Mouse (Mus musculus) MEL (cell line): ENCODE data around the gene Nfkbie. TPM values are rescaled to one million over a fixed set of nuclear protein-coding genes. Genes with fewer than 3 reads are reported as not detected.

Experiments
- DNase-seq: peaks from one replicate; pipeline ENCODE4 v3.0.0; 2011; ENCODE audit warnings: low read depth, low spot score
- H3K27ac ChIP-seq: 2 replicates; pipeline ENCODE4 v1.5.1; 2012; ENCODE audit warnings: low read depth, mild to moderate bottlenecking, control low read depth, low read length, moderate library complexity; ENCODE audit not compliant: control insufficient read depth
- H3K27me3 ChIP-seq, 2 experiments: fragments of 150-350 bp in 1 of 2; sonication (generic) in 1 of 2; 2 replicates each; pipeline ENCODE4 v1.6.1; 2012; ENCODE audit warnings: low read length in 2 of 2, mild to moderate bottlenecking in 2 of 2, improper control_type of control experiment in 1 of 2, moderate library complexity in 1 of 2; ENCODE audit not compliant: insufficient read depth in 2 of 2, control insufficient read depth in 1 of 2
- H3K36me3 ChIP-seq, 2 experiments: 2 replicates each; pipeline ENCODE4 v1.6.1; 2012 to 2014; ENCODE audit warnings: low read length in 2 of 2, improper control_type of control experiment in 1 of 2, inconsistent platforms in 1 of 2, mild to moderate bottlenecking in 1 of 2; ENCODE audit not compliant: insufficient read depth in 2 of 2, control insufficient read depth in 1 of 2
- H3K4me1 ChIP-seq, 2 experiments: fragments of 150-350 bp in 1 of 2; sonication (generic) in 1 of 2; 2 replicates each; pipeline ENCODE4 v1.6.1; 2012; ENCODE audit warnings: low read length in 2 of 2, improper control_type of control experiment in 1 of 2, mild to moderate bottlenecking in 1 of 2; ENCODE audit not compliant: insufficient read depth in 2 of 2, control insufficient read depth in 1 of 2
- H3K4me3 ChIP-seq, 2 experiments: fragments of 150-350 bp in 1 of 2; sonication (generic) in 1 of 2; 2 replicates each; pipeline ENCODE4 v1.5.1; 2012; ENCODE audit warnings: low read depth in 2 of 2, low read length in 2 of 2, mild to moderate bottlenecking in 2 of 2, moderate library complexity in 2 of 2, control low read depth in 1 of 2, improper control_type of control experiment in 1 of 2; ENCODE audit not compliant: control insufficient read depth in 1 of 2, insufficient read depth in 1 of 2
- H3K79me2 ChIP-seq: 2 replicates; pipeline ENCODE4 v1.6.1; 2012; ENCODE audit warnings: mild to moderate bottlenecking, low read length, moderate library complexity; ENCODE audit not compliant: control insufficient read depth, poor library complexity, insufficient read depth
- H3K9ac ChIP-seq: 2 replicates; pipeline ENCODE4 v1.6.1; 2012; ENCODE audit warnings: low read depth, mild to moderate bottlenecking, control low read depth, low read length, moderate library complexity; ENCODE audit not compliant: control insufficient read depth, poor library complexity, severe bottlenecking
- H3K9me3 ChIP-seq: fragments of 150-350 bp; sonication (generic); replicated peaks from 2 replicates; pipeline ENCODE4 v1.6.1; 2012; ENCODE audit warnings: mild to moderate bottlenecking, low read length, improper control_type of control experiment, moderate library complexity; ENCODE audit not compliant: insufficient read depth
- CHD1 ChIP-seq: IDR thresholded peaks from 2 replicates; pipeline ENCODE4 v1.6.1; 2012; ENCODE audit warnings: low read depth, mild to moderate bottlenecking, inconsistent platforms, low read length, improper control_type of control experiment
- ETS1 ChIP-seq: IDR thresholded peaks from 2 replicates; pipeline ENCODE4 v1.6.1; 2012; ENCODE audit warnings: low read depth, mild to moderate bottlenecking, inconsistent platforms, low read length, improper control_type of control experiment, moderate library complexity
- GABPA ChIP-seq: IDR thresholded peaks from 2 replicates; pipeline ENCODE4 v1.6.1; 2012; ENCODE audit warnings: low read depth, mild to moderate bottlenecking, inconsistent platforms, low read length, improper control_type of control experiment, moderate library complexity
- GATA1 ChIP-seq: IDR thresholded peaks from 2 replicates; pipeline ENCODE4 v1.6.1; 2011; ENCODE audit warnings: low read depth, low read length, improper control_type of control experiment
- JUND ChIP-seq: IDR thresholded peaks from 2 replicates; pipeline ENCODE4 v1.6.1; 2011; ENCODE audit warnings: low read depth, mild to moderate bottlenecking, improper control_type of control experiment, low read length
- KAT2A ChIP-seq: conservative IDR thresholded peaks from 2 replicates; pipeline ENCODE4 v1.6.1; 2012; ENCODE audit warnings: low read depth, low read length, improper control_type of control experiment, inconsistent platforms
- MAX ChIP-seq: IDR thresholded peaks from 2 replicates; pipeline ENCODE4 v1.6.1; 2011; ENCODE audit warnings: low read length, improper control_type of control experiment
- MAZ ChIP-seq: IDR thresholded peaks from 2 replicates; pipeline ENCODE4 v1.6.1; 2012; ENCODE audit warnings: low read depth, mild to moderate bottlenecking, inconsistent platforms, low read length, improper control_type of control experiment
- MXI1 ChIP-seq: IDR thresholded peaks from 2 replicates; pipeline ENCODE4 v1.6.1; 2011; ENCODE audit warnings: mild to moderate bottlenecking, low read depth, low read length, improper control_type of control experiment
- MYB ChIP-seq: IDR thresholded peaks from 2 replicates; pipeline ENCODE4 v1.6.1; 2011; ENCODE audit warnings: mild to moderate bottlenecking, low read depth, low read length, improper control_type of control experiment
- MYC ChIP-seq: IDR thresholded peaks from 2 replicates; pipeline ENCODE4 v1.6.1; 2011; ENCODE audit warnings: low read depth, mild to moderate bottlenecking, low read length, improper control_type of control experiment, moderate library complexity
- NRF1 ChIP-seq: IDR thresholded peaks from 2 replicates; pipeline ENCODE4 v1.6.1; 2014; ENCODE audit warnings: low read depth, mild to moderate bottlenecking, inconsistent platforms, low read length, improper control_type of control experiment, moderate library complexity; ENCODE audit not compliant: poor library complexity, insufficient read depth, severe bottlenecking
- POLR2A ChIP-seq, 2 experiments: IDR thresholded peaks; 2 replicates each; pipeline ENCODE4 v1.6.1; 2011 to 2012; ENCODE audit warnings: low read length in 2 of 2, mild to moderate bottlenecking in 2 of 2, control low read depth in 1 of 2, improper control_type of control experiment in 1 of 2, low read depth in 1 of 2, moderate library complexity in 1 of 2; ENCODE audit not compliant: control insufficient read depth in 1 of 2, insufficient read depth in 1 of 2, poor library complexity in 1 of 2
- POLR2AphosphoS2 ChIP-seq: IDR thresholded peaks from 2 replicates; pipeline ENCODE4 v1.6.1; 2011; ENCODE audit warnings: low read length, improper control_type of control experiment
- SIN3A ChIP-seq: IDR thresholded peaks from 2 replicates; pipeline ENCODE4 v1.6.1; 2012; ENCODE audit warnings: low read length, improper control_type of control experiment, inconsistent platforms
- UBTF ChIP-seq: IDR thresholded peaks from 2 replicates; pipeline ENCODE4 v1.6.1; 2012; ENCODE audit warnings: low read depth, mild to moderate bottlenecking, inconsistent platforms, low read length, improper control_type of control experiment, moderate library complexity, borderline replicate concordance; ENCODE audit not compliant: insufficient read depth
- USF2 ChIP-seq, 2 experiments: IDR thresholded peaks; 2 replicates each; pipeline ENCODE4 v1.6.1; 2011 to 2012; ENCODE audit warnings: improper control_type of control experiment in 2 of 2, low read length in 2 of 2, borderline replicate concordance in 1 of 2, inconsistent platforms in 1 of 2, low read depth in 1 of 2, mild to moderate bottlenecking in 1 of 2; ENCODE audit not compliant: insufficient read depth in 1 of 2
- ZC3H11A ChIP-seq: IDR thresholded peaks from 2 replicates; pipeline ENCODE4 v1.6.1; 2012; ENCODE audit warnings: low read depth, mild to moderate bottlenecking, inconsistent platforms, low read length, improper control_type of control experiment
- ZNF384 ChIP-seq: IDR thresholded peaks from 2 replicates; pipeline ENCODE4 v1.6.1; 2012; ENCODE audit warnings: low read depth, mild to moderate bottlenecking, inconsistent platforms, low read length, improper control_type of control experiment
- polyA plus RNA-seq, 2 experiments: library from polyadenylated mRNA; stranded (reverse) in 1 of 2; unstranded in 1 of 2; fragments of >175 nt in 1 of 2; fragments of >200 nt in 1 of 2; gene quantifications; 2 replicates each; pipeline versions ENCODE4 v1.2.1 to v1.2.4; 2012; ENCODE audit warnings: low replicate concordance in 2 of 2, low read depth in 1 of 2; ENCODE audit not compliant: insufficient read length in 2 of 2, insufficient read depth in 1 of 2, missing spikeins in 1 of 2
- total RNA-seq: library from RNA; depleted of rRNA; stranded (reverse); fragments of 300-350 nt; gene quantifications from 2 replicates; pipeline ENCODE4 v1.2.3, GENCODE M21; 2012

Gene Nfkbie
- total and polyA plus RNA-seq, 3 experiments, result 2.7 to 5.7 TPM; not detected in 1

- no peaks in the 10 kb centered on the region for H3K9me3 ChIP-seq
- peak overlapping the region; percentile 80 for H3K9ac ChIP-seq
- H3K4me3 ChIP-seq, result no peak overlapping the region
- H3K36me3 ChIP-seq, result peaks cover 8 to 22% of the 10 kb centered on the region in 2 experiments; a peak in 3 of 4 replicates
- peak overlapping the region; percentile 64 for H3K27ac ChIP-seq
- no peak for TF ChIP-seq JUND
- no peak for TF ChIP-seq SIN3A
- no peak for TF ChIP-seq KAT2A
- no peak for TF ChIP-seq ZC3H11A
- TF ChIP-seq MAZ, result no peak
- TF ChIP-seq MYB, result no peak
- TF ChIP-seq MXI1, result no peak
- TF ChIP-seq GABPA, result no peak
- TF ChIP-seq POLR2A (IDR thresholded peaks at IDR 0.05; ENCODE audit: control insufficient read depth in 1 of 2, insufficient read depth in 1 of 2, low read depth in 1 of 2, low read length in 2 of 2, poor library complexity in 1 of 2), result no peak
- TF ChIP-seq UBTF, result no peak
- TF ChIP-seq GATA1, result no peak
- TF ChIP-seq CHD1, result no peak
- TF ChIP-seq ZNF384, result no peak
- no peak for TF ChIP-seq USF2 (IDR thresholded peaks at IDR 0.05; ENCODE audit: borderline replicate concordance in 1 of 2, insufficient read depth in 1 of 2, low read depth in 1 of 2, low read length in 2 of 2)
- TF ChIP-seq POLR2AphosphoS2, result no peak
- no peak for TF ChIP-seq MAX
- no peak for TF ChIP-seq MYC
- TF ChIP-seq ETS1, result no peak
- no peak for TF ChIP-seq NRF1
- DNase-seq, result no peak
- peaks cover 41% of the 10 kb centered on the region for H3K79me2 ChIP-seq
- H3K27me3 ChIP-seq, result no peaks in the 10 kb centered on the region
- H3K4me1 ChIP-seq, result peaks cover 15 to 31% of the 10 kb centered on the region in 2 experiments
Measured at GRCm38 (mm10) chr17:45591701-45592605, 36.5 kb downstream of the Nfkbie start.
